Mouse (Mus musculus): ENCODE measurements around the gene Xkrx. TPM values are rescaled to one million over a fixed set of nuclear protein-coding genes. Genes with fewer than 3 reads are reported as not detected.

Gene Xkrx
- polyA plus RNA-seq, 1 experiment from 2014 or later: 0.39 TPM

GRCm38 (mm10) chrX:134158151-134158550, 3.7 kb downstream of the Xkrx start:
- H3K27ac ChIP-seq (replicated peaks; ENCODE audit: low read depth, low read length): no peak overlapping the region
- no peaks in the 10 kb centered on the region for H3K36me3 ChIP-seq (ENCODE audit: control insufficient read depth, insufficient read depth, low read length)
- no peaks in the 10 kb centered on the region for H3K27me3 ChIP-seq (ENCODE audit: control insufficient read depth, insufficient read depth, low read length)
- 42% methylated on average over 7 of the region's 7 CpGs for WGBS
- no peak overlapping the region for H3K9ac ChIP-seq (replicated peaks; ENCODE audit: low read length)
- ATAC-seq (ENCODE audit: low FRiP score, low TSS enrichment) (no peak), DNase-seq (no peak)
- H3K4me2 ChIP-seq (ENCODE audit: low read length): no peak overlapping the region
- no peaks in the 10 kb centered on the region for H3K4me1 ChIP-seq (ENCODE audit: control insufficient read depth, insufficient read depth, low read length)
- H3K9me3 ChIP-seq (ENCODE audit: control insufficient read depth, low read length): no peaks in the 10 kb centered on the region
- H3K4me3 ChIP-seq (replicated peaks; ENCODE audit: low read depth, low read length): no peak overlapping the region

- H3K4me2 ChIP-seq (ENCODE audit: low read length): no peak overlapping the region
- H3K4me3 ChIP-seq (replicated peaks; ENCODE audit: low read depth, low read length): no peak overlapping the region
- no peaks in the 10 kb centered on the region for H3K36me3 ChIP-seq (ENCODE audit: control insufficient read depth, insufficient read depth, low read length)
- ATAC-seq (ENCODE audit: low FRiP score, low TSS enrichment) (no peak), DNase-seq (no peak)
- H3K9ac ChIP-seq (replicated peaks; ENCODE audit: low read length): no peak overlapping the region
- no peaks in the 10 kb centered on the region for H3K9me3 ChIP-seq (ENCODE audit: control insufficient read depth, low read length)
- H3K27me3 ChIP-seq (ENCODE audit: control insufficient read depth, insufficient read depth, low read length): no peaks in the 10 kb centered on the region
- H3K27ac ChIP-seq (replicated peaks; ENCODE audit: low read depth, low read length): no peak overlapping the region
- no peaks in the 10 kb centered on the region for H3K4me1 ChIP-seq (ENCODE audit: control insufficient read depth, insufficient read depth, low read length)
- WGBS: 84% methylated on average over 4 of the region's 4 CpGs
These were observed 19.9 kb downstream of the Xkrx start for GRCm38 (mm10) chrX:134141986-134142385.

- H3K27me3 ChIP-seq (ENCODE audit: control insufficient read depth, insufficient read depth, low read length): no peaks in the 10 kb centered on the region
These were observed 20.3 kb downstream of the Xkrx start for GRCm38 (mm10) chrX:134141551-134141950.

DNA sequence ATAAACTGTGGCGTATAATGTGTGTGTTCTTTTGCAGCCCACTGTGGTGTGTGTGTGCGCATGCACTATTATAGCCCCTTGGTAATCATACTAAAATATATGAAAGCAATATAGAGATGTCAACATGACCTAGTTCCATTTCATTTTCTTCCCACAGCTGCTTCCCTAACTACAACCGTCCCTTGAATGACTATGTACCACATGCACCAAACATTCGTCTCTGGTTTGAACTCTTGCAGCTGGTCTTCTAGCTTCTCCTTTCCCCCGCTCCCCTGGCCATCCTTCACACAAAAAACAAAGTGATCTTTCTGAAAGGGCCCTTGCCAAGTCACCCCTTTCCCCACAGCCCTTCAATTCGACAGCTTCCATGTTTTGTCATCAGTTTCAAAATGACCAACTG, 21.9 kb downstream of the Xkrx start:
- H3K4me3 ChIP-seq (replicated peaks; ENCODE audit: low read depth, low read length): no peak overlapping the region
- DNase-seq (no peak), ATAC-seq (ENCODE audit: low FRiP score, low TSS enrichment) (no peak)
- no peak overlapping the region for H3K27ac ChIP-seq (replicated peaks; ENCODE audit: low read depth, low read length)
- H3K9ac ChIP-seq (replicated peaks; ENCODE audit: low read length): no peak overlapping the region
- WGBS: 83% methylated on average over 6 of the region's 6 CpGs
- no peaks in the 10 kb centered on the region for H3K27me3 ChIP-seq (ENCODE audit: control insufficient read depth, insufficient read depth, low read length)
- H3K9me3 ChIP-seq (ENCODE audit: control insufficient read depth, low read length): no peaks in the 10 kb centered on the region
- H3K4me2 ChIP-seq (ENCODE audit: low read length): no peak overlapping the region
- H3K4me1 ChIP-seq (ENCODE audit: control insufficient read depth, insufficient read depth, low read length): no peaks in the 10 kb centered on the region
- H3K36me3 ChIP-seq (ENCODE audit: control insufficient read depth, insufficient read depth, low read length): no peaks in the 10 kb centered on the region

More at GRCm38 (mm10) chrX:134141551-134141950, 20.3 kb downstream of the Xkrx start:
- Histone ChIP-seq H3K4me2 (ENCODE audit: low read length) (no peak overlapping the region), H3K27ac (replicated peaks; ENCODE audit: low read depth, low read length) (no peak overlapping the region), H3K9ac (replicated peaks; ENCODE audit: low read length) (no peak overlapping the region), H3K9me3 (ENCODE audit: control insufficient read depth, low read length) (no peaks in the 10 kb centered on the region), H3K4me3 (replicated peaks; ENCODE audit: low read depth, low read length) (no peak overlapping the region), H3K36me3 (ENCODE audit: control insufficient read depth, insufficient read depth, low read length) (no peaks in the 10 kb centered on the region), H3K4me1 (ENCODE audit: control insufficient read depth, insufficient read depth, low read length) (no peaks in the 10 kb centered on the region)
- ATAC-seq (ENCODE audit: low FRiP score, low TSS enrichment): no peak
- no peak for DNase-seq
- WGBS: 88% methylated on average over 1 of the region's 1 CpGs

- no peaks in the 10 kb centered on the region for H3K9me3 ChIP-seq (ENCODE audit: control insufficient read depth, low read length)
- no peaks in the 10 kb centered on the region for H3K27me3 ChIP-seq (ENCODE audit: control insufficient read depth, insufficient read depth, low read length)
- no peak overlapping the region for H3K4me2 ChIP-seq (ENCODE audit: low read length)
- 42% methylated on average over 3 of the region's 3 CpGs for WGBS
- H3K4me3 ChIP-seq (replicated peaks; ENCODE audit: low read depth, low read length): no peak overlapping the region
- H3K9ac ChIP-seq (replicated peaks; ENCODE audit: low read length): no peak overlapping the region
- H3K27ac ChIP-seq (replicated peaks; ENCODE audit: low read depth, low read length): no peak overlapping the region
- no peaks in the 10 kb centered on the region for H3K4me1 ChIP-seq (ENCODE audit: control insufficient read depth, insufficient read depth, low read length)
- H3K36me3 ChIP-seq (ENCODE audit: control insufficient read depth, insufficient read depth, low read length): no peaks in the 10 kb centered on the region
- ATAC-seq (ENCODE audit: low FRiP score, low TSS enrichment): no peak
- no peak for DNase-seq
These were observed 28.1 kb downstream of the Xkrx start for GRCm38 (mm10) chrX:134133821-134134220.

DNA sequence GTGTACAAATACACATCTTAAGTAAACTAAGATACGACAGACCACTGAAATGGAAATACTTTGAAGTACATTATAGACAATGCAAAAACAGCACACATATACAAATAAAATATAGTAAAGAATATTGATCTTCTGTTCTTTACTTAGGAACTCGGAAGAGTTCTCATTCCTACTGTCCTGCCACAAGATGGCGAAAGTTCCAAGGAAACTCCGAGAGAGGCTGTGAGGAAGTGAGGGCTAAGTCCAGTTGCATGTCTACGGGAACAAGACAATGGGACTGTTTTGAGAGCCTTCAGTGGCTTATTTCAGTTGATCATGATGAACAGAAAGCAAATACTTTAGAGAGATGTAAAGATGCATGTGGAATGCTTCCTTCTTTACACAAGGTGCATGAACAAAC, 29.6 kb downstream of the Xkrx start:
- Histone ChIP-seq H3K4me3 (replicated peaks; ENCODE audit: low read depth, low read length) (no peak overlapping the region), H3K4me1 (ENCODE audit: control insufficient read depth, insufficient read depth, low read length) (no peaks in the 10 kb centered on the region), H3K36me3 (ENCODE audit: control insufficient read depth, insufficient read depth, low read length) (no peaks in the 10 kb centered on the region), H3K4me2 (ENCODE audit: low read length) (no peak overlapping the region), H3K27ac (replicated peaks; ENCODE audit: low read depth, low read length) (no peak overlapping the region), H3K27me3 (ENCODE audit: control insufficient read depth, insufficient read depth, low read length) (no peaks in the 10 kb centered on the region), H3K9ac (replicated peaks; ENCODE audit: low read length) (no peak overlapping the region), H3K9me3 (ENCODE audit: control insufficient read depth, low read length) (no peaks in the 10 kb centered on the region)
- WGBS: 29% methylated on average over 5 of the region's 5 CpGs
- DNase-seq (peak; percentile 75), ATAC-seq (ENCODE audit: low FRiP score, low TSS enrichment) (no peak)

DNA sequence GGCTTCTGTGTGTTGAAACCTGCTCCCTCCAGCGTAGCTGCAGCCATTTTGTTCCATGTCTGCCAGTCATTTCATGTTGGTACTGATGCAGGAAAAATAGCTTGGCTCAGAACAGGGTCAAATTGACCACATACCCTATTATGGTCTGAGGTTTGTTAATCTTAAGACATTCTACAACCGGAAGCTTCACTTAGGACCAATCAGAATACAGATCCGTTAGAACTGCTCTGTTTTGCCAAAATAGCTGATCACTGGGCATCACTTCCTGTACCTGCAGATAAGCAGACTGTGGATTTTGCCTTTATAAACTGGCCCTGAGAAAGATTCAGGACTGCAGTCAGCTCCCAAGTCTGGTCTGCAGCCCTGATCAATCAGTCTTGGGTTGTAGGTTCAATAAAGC, 33.3 kb downstream of the Xkrx start:
- whole genome bisulfite sequencing: 87% methylated on average over 3 of the region's 3 CpGs
- no peak for ATAC-seq (ENCODE audit: low FRiP score, low TSS enrichment)
- no peak overlapping the region for H3K4me2 ChIP-seq (ENCODE audit: low read length)

DNA sequence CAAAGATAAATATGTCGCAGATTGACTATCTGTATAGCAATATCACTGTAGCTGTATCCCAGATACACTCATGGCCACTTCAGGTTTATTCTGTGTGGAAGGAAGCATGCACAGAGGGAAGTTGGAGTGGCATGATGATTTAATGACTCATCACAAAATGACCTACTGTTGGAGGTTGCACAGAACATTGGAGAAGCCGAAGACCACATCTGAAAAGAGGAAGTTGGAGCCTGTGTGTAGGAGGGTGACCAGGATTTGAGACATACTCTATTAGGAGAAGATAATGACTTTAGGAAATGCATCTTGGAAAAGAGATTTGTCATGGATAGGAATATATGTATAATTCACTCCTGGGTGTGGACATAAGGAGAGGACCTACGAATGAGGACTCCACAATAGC, 45.5 kb downstream of the Xkrx start:
- H3K4me3 ChIP-seq (replicated peaks; ENCODE audit: low read depth, low read length): no peak overlapping the region
- no peak for ATAC-seq (ENCODE audit: low FRiP score, low TSS enrichment)
- no peaks in the 10 kb centered on the region for H3K4me1 ChIP-seq (ENCODE audit: control insufficient read depth, insufficient read depth, low read length)
- no peak overlapping the region for H3K9ac ChIP-seq (replicated peaks; ENCODE audit: low read length)
- no peak overlapping the region for H3K27ac ChIP-seq (replicated peaks; ENCODE audit: low read depth, low read length)
- no peaks in the 10 kb centered on the region for H3K36me3 ChIP-seq (ENCODE audit: control insufficient read depth, insufficient read depth, low read length)
- no peaks in the 10 kb centered on the region for H3K9me3 ChIP-seq (ENCODE audit: control insufficient read depth, low read length)
- no peak for DNase-seq
- 83% methylated on average over 3 of the region's 3 CpGs for WGBS
- no peaks in the 10 kb centered on the region for H3K27me3 ChIP-seq (ENCODE audit: control insufficient read depth, insufficient read depth, low read length)
- no peak overlapping the region for H3K4me2 ChIP-seq (ENCODE audit: low read length)

More for the DNA sequence above, 33.3 kb downstream of the Xkrx start:
- no peak for DNase-seq
- H3K4me3 ChIP-seq (replicated peaks; ENCODE audit: low read depth, low read length): no peak overlapping the region
- no peak overlapping the region for H3K27ac ChIP-seq (replicated peaks; ENCODE audit: low read depth, low read length)
- H3K4me1 ChIP-seq (ENCODE audit: control insufficient read depth, insufficient read depth, low read length): no peaks in the 10 kb centered on the region
- no peaks in the 10 kb centered on the region for H3K9me3 ChIP-seq (ENCODE audit: control insufficient read depth, low read length)
- H3K9ac ChIP-seq (replicated peaks; ENCODE audit: low read length): no peak overlapping the region
- no peaks in the 10 kb centered on the region for H3K36me3 ChIP-seq (ENCODE audit: control insufficient read depth, insufficient read depth, low read length)
- no peaks in the 10 kb centered on the region; the same call in 1 of the 2 replicates for H3K27me3 ChIP-seq (ENCODE audit: control insufficient read depth, insufficient read depth, low read length)

DNA sequence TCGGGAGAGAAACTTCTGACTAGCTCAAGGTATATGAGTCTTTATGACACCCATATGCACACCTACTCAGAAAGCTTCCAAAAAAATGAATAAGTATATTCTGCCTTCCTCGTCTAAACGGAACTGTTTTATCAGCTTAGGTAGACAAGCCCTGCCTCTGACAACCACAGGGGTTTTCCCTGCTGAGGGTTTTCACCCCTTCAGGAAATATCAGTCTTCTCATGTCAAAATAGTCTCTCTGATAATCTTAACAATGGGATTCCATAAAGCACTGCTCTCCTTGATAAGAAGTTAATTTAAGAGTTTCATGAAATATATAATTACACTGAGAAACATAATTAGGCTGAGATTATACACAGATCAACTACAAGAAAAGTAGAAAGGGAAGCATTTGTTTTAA, 50.1 kb downstream of the Xkrx start:
- Histone ChIP-seq H3K9me3 (ENCODE audit: control insufficient read depth, low read length) (no peaks in the 10 kb centered on the region), H3K4me1 (ENCODE audit: control insufficient read depth, insufficient read depth, low read length) (no peaks in the 10 kb centered on the region), H3K4me3 (replicated peaks; ENCODE audit: low read depth, low read length) (no peak overlapping the region), H3K36me3 (ENCODE audit: control insufficient read depth, insufficient read depth, low read length) (no peaks in the 10 kb centered on the region), H3K27ac (replicated peaks; ENCODE audit: low read depth, low read length) (no peak overlapping the region), H3K9ac (replicated peaks; ENCODE audit: low read length) (no peak overlapping the region), H3K27me3 (ENCODE audit: control insufficient read depth, insufficient read depth, low read length) (no peaks in the 10 kb centered on the region), H3K4me2 (ENCODE audit: low read length) (no peak overlapping the region)
- DNase-seq: no peak
- ATAC-seq (ENCODE audit: low FRiP score, low TSS enrichment): no peak
- 90% methylated on average over 3 of the region's 3 CpGs for WGBS
